Mouse (Mus musculus) spleen, postnatal 4 days (tissue): ENCODE data around the gene Gm10147.
"Not testable (repeated sequence)": the region's sequence is repeated elsewhere in the genome, so short reads cannot be mapped to it uniquely, and the experiment has no call there.

Source experiments
- DNase-seq, 2 experiments: peaks; one replicate each; pipeline ENCODE4 v3.0.0; 2022; ENCODE audit warnings: low spot score in 2 of 2

Gene Gm10147

GRCm38 (mm10) chrX:28607742-28608141, at the start of gene Gm10147:
Gene Gm10147 (minus strand): TSS chrX:28607842.
- DNase-seq: not testable (repeated sequence)
